Mouse (Mus musculus) intestine, embryonic 16.5 days (tissue): ENCODE results near the gene Epha1. TPM values are rescaled to one million over a fixed set of nuclear protein-coding genes. Genes with fewer than 3 reads are reported as not detected.

ENCODE experiments used
- ATAC-seq: fragments of 200-750 bp; cut with Nextera tagmentation; 2 replicates; pipeline ENCODE4 v1.8.0; 2017; ENCODE audit warnings: moderate TSS enrichment, moderate library complexity
- H3K27ac ChIP-seq: fragments of 300-500 bp; sonication (generic); 2 replicates; pipeline ENCODE4 v1.5.1; 2014; ENCODE audit warnings: mild to moderate bottlenecking, low read length
- H3K27me3 ChIP-seq: fragments of 300-500 bp; sonication (generic); replicated peaks from 2 replicates; pipeline ENCODE4 v1.6.1; 2014; ENCODE audit warnings: low read length, control low read depth, mixed read lengths; ENCODE audit not compliant: control insufficient read depth, insufficient read depth
- H3K36me3 ChIP-seq: fragments of 300-500 bp; sonication (generic); 2 replicates; pipeline ENCODE4 v1.6.1; 2014; ENCODE audit warnings: low read length, control low read depth; ENCODE audit not compliant: control insufficient read depth, insufficient read depth
- H3K4me1 ChIP-seq: fragments of 300-500 bp; sonication (generic); 2 replicates; pipeline ENCODE4 v1.6.1; 2014; ENCODE audit warnings: low read length, control low read depth, mixed read lengths; ENCODE audit not compliant: control insufficient read depth, insufficient read depth
- H3K4me2 ChIP-seq: fragments of 300-500 bp; sonication (generic); 2 replicates; pipeline ENCODE4 v1.6.1; 2014; ENCODE audit warnings: low read depth, low read length, control low read depth
- H3K4me3 ChIP-seq: fragments of 300-500 bp; sonication (generic); 2 replicates; pipeline ENCODE4 v1.5.1; 2014; ENCODE audit warnings: mild to moderate bottlenecking, low read length
- H3K9ac ChIP-seq: fragments of 300-500 bp; sonication (generic); 2 replicates; pipeline ENCODE4 v1.6.1; 2014; ENCODE audit warnings: low read depth, low read length
- H3K9me3 ChIP-seq: fragments of 300-500 bp; sonication (generic); 2 replicates; pipeline ENCODE4 v1.6.1; 2016; ENCODE audit warnings: low read length, control low read depth; ENCODE audit not compliant: control insufficient read depth
- WGBS: fragments of 180-500 bp; shearing (Covaris S2); extraction: QIAGEN DNeasy Blood & Tissue Kit; methylation state at CpG from one replicate; pipeline ENCODE4 v1.1.7; 2014; 5-methylcytosine and 5-hydroxymethylcytosine counted together
- polyA plus RNA-seq: library from polyadenylated mRNA; unstranded; fragments of >200 nt; fragmentation: Nextera tagmentation; extraction: Ambion mirVana; gene quantifications from 2 replicates; pipeline ENCODE4 v1.2.1, GENCODE M21; 2015

The Epha1 gene
- polyA plus RNA-seq, 1 experiment from 2014 or later = 10.0 TPM

DNA sequence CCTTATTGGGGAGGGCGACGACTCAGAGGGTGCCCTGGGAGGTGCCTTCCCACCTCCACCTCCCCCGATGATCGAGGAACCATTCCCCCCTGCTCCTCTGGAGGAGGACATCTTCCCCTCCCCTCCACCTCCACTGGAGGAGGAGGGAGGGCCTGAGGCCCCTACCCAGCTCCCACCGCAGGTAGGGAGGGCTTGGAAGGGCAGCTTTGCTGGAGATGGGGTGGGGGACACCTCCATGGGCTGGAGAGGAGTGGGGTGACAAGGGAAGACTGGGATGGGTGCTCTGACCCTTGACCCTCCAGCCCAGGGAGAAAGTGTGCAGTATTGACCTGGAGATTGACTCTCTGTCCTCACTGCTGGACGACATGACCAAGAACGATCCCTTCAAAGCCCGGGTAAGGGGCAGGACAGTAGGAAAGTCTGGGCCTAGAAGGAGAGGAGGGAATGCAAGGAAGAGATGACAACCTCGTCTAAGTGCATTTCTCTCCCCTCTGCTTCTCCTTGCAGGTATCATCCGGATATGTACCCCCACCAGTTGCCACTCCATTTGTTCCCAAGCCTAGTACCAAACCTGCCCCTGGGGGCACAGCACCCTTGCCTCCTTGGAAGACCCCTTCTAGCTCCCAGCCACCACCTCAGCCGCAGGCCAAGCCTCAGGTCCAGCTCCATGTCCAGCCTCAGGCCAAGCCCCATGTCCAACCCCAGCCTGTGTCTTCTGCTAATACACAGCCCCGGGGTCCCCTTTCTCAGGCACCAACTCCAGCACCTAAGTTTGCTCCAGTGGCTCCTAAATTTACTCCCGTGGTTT, 21.9 kb downstream of the Epha1 start:
- 0 out of 2 replicates have a peak overlapping the region, but pooled peaks have one; percentile 31 for H3K27ac ChIP-seq

GRCm38 (mm10) chr6:42350021-42350967, 22.8 kb downstream of the Epha1 start:
- Histone ChIP-seq H3K9ac (peak overlapping the region; percentile 91), H3K4me1 (peaks cover 36% of the 10 kb centered on the region), H3K36me3 (peaks cover 2% of the 10 kb centered on the region), H3K27ac (peak overlapping the region; percentile 97), H3K27me3 (no peaks in the 10 kb centered on the region), H3K4me3 (peak overlapping the region; percentile 76), H3K9me3 (no peaks in the 10 kb centered on the region), H3K4me2 (peak overlapping the region; percentile 93)
- peak; percentile 24 for ATAC-seq
- WGBS = 1% methylated on average over 65 of the region's 72 CpGs

More for the DNA sequence above, 21.9 kb downstream of the Epha1 start:
- H3K27me3 ChIP-seq = no peaks in the 10 kb centered on the region
- peak overlapping the region; percentile 91 for H3K9ac ChIP-seq
- 41% methylated on average over 13 of the region's 13 CpGs for WGBS
- peaks cover 6% of the 10 kb centered on the region for H3K36me3 ChIP-seq
- H3K9me3 ChIP-seq = no peaks in the 10 kb centered on the region
- no peak for ATAC-seq
- peak overlapping the region; percentile 76 for H3K4me3 ChIP-seq
- H3K4me2 ChIP-seq = peak overlapping the region; percentile 93
- H3K4me1 ChIP-seq = peaks cover 36% of the 10 kb centered on the region

- Histone ChIP-seq H3K27ac (peak within 1 kb of the TSS; percentile 97), H3K36me3 (peaks cover 2% of the 10 kb centered on the region), H3K27me3 (no peaks in the 10 kb centered on the region), H3K4me1 (peaks cover 33% of the 10 kb centered on the region), H3K4me2 (peak within 1 kb of the TSS; percentile 93), H3K9ac (peak within 1 kb of the TSS; percentile 91), H3K4me3 (peak within 1 kb of the TSS; percentile 76), H3K9me3 (no peaks in the 10 kb centered on the region)
- ATAC-seq = peak; percentile 94
- 0% methylated on average over 33 of the region's 36 CpGs for WGBS
These were observed 23.5 kb downstream of the Epha1 start, which contains the start of gene Zyx for GRCm38 (mm10) chr6:42349426-42350020. TSS of gene Zyx (plus strand) at chr6:42349630.

- no peaks in the 10 kb centered on the region for H3K27me3 ChIP-seq
- H3K4me2 ChIP-seq = peak overlapping the region; percentile 93
- no peaks in the 10 kb centered on the region for H3K9me3 ChIP-seq
- H3K4me3 ChIP-seq = peak overlapping the region; percentile 76
- 2% methylated on average over 11 of the region's 11 CpGs for WGBS
- H3K36me3 ChIP-seq = peaks cover 2% of the 10 kb centered on the region
- ATAC-seq = peak; percentile 63
- peak overlapping the region; percentile 91 for H3K9ac ChIP-seq
- peaks cover 29% of the 10 kb centered on the region for H3K4me1 ChIP-seq
- H3K27ac ChIP-seq = peak overlapping the region; percentile 97
These were observed 24.1 kb downstream of the Epha1 start for GRCm38 (mm10) chr6:42349006-42349425.

- H3K4me2 ChIP-seq = peak overlapping the region; percentile 93
- no peak overlapping the region; the same call in 1 of the 2 replicates for H3K9ac ChIP-seq
- peak overlapping the region; percentile 76 for H3K4me3 ChIP-seq
- 38% methylated on average over 12 of the region's 12 CpGs for WGBS
- H3K27me3 ChIP-seq = no peaks in the 10 kb centered on the region
- H3K36me3 ChIP-seq = peaks cover 2% of the 10 kb centered on the region
- H3K4me1 ChIP-seq = peaks cover 25% of the 10 kb centered on the region
- H3K9me3 ChIP-seq = no peaks in the 10 kb centered on the region
- H3K27ac ChIP-seq = no peak overlapping the region
- ATAC-seq = no peak
These were observed 24.6 kb downstream of the Epha1 start for GRCm38 (mm10) chr6:42348281-42349005.

GRCm38 (mm10) chr6:42344255-42344654, 28.8 kb downstream of the Epha1 start:
- H3K4me2 ChIP-seq = no peak overlapping the region
- H3K4me1 ChIP-seq = peaks cover 4% of the 10 kb centered on the region; the same call in 1 of the 2 replicates
- no peak overlapping the region for H3K4me3 ChIP-seq
- H3K27ac ChIP-seq = no peak overlapping the region
- no peak for ATAC-seq
- no peaks in the 10 kb centered on the region for H3K27me3 ChIP-seq
- H3K9me3 ChIP-seq = no peaks in the 10 kb centered on the region
- H3K9ac ChIP-seq = no peak overlapping the region
- 87% methylated on average over 1 of the region's 1 CpGs for WGBS
- H3K36me3 ChIP-seq = no peaks in the 10 kb centered on the region

DNA sequence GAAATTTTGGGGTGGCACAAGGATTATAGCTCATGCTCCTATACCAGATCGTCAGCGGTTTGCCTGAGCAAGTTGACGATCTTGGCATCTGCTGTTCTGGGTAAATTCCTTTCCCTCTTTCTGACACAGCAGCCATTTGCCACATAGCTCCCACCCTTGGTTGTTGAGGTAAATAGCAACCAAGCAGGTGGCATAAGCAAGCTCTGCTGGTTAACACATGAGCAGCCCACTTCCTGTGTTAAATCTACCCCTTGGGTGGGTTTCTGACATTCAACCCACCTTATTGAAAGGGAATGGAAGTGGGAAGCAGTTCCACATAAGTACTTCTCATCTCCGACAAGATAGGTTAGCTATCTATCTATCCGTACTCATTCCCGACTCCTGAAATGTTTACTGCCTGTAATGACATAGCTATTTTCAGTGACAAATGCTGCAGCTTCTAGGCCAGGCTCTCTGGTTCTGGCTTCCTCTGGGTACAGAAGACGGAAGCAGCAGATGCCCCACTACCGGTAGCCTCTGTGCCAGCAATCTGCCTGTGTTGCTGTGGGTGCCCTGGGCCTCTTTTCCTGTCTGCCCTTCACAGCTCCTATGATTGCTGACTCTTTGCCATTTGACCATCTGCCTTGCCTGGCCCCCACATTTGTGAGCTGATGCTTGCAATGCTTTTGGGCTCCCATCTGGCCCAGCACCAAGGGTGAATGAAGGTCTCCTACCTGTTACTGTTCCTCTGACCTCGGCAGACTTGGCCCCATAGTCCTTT, 29.5 kb downstream of the Epha1 start:
- Histone ChIP-seq H3K9me3 (no peaks in the 10 kb centered on the region), H3K27ac (no peak overlapping the region), H3K9ac (no peak overlapping the region), H3K36me3 (no peaks in the 10 kb centered on the region), H3K4me2 (no peak overlapping the region), H3K27me3 (no peaks in the 10 kb centered on the region), H3K4me3 (no peak overlapping the region), H3K4me1 (peaks cover 1% of the 10 kb centered on the region; the same call in 1 of the 2 replicates)
- no peak for ATAC-seq
- WGBS = 81% methylated on average over 9 of the region's 9 CpGs

- no peaks in the 10 kb centered on the region for H3K36me3 ChIP-seq
- H3K9me3 ChIP-seq = no peaks in the 10 kb centered on the region
- 71% methylated on average over 1 of the region's 1 CpGs for WGBS
These were observed 30.9 kb downstream of the Epha1 start for GRCm38 (mm10) chr6:42342171-42342570.

More at GRCm38 (mm10) chr6:42342171-42342570, 30.9 kb downstream of the Epha1 start:
- no peak for ATAC-seq
- Histone ChIP-seq H3K27ac (no peak overlapping the region), H3K27me3 (no peaks in the 10 kb centered on the region), H3K4me2 (no peak overlapping the region), H3K4me3 (no peak overlapping the region), H3K9ac (no peak overlapping the region), H3K4me1 (no peaks in the 10 kb centered on the region)
